Mouse (Mus musculus) monocyte, adult 59 days (primary cell): ENCODE results near the gene Brd2. TPM values are rescaled to one million over a fixed set of nuclear protein-coding genes. Genes with fewer than 3 reads are reported as not detected.

Experiments
- total RNA-seq, 2 experiments: library from RNA; stranded (reverse); gene quantifications; one replicate each; pipeline ENCODE4 v1.2.4; 2023

Brd2 gene
- total RNA-seq = 100 to 1,000 TPM; 367 to 380 TPM

GRCm38 (mm10) chr17:34122188-34122984 lies at the start of gene Brd2:
TSS of gene Brd2 (minus strand) at chr17:34122634.

GRCm38 (mm10) chr17:34152923-34153322 lies 30.5 kb upstream of the Brd2 start, which contains the start of gene H2-DMb1:
TSS of gene H2-DMb1 (plus strand) at chr17:34153072.

DNA sequence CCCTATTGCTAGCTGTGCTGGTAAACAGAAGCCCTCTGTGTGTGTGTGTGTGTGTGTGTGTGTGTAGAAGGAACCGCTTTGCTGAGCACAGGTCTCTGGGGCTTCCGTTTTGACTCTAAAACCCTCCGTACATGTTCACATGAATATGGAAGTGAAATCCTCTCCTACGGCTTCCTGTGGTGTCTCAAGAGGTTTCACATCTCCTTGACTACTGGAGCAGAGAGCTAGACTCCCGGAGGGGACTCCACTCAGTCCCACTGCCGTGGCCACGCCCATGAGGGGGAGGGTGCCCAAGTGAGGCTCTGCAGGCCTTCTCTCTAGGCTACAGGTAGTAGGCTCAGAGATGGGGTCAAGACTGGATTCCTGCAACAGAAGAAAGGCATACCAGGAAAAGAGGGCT lies 20.6 kb upstream of the Brd2 start, which contains the start of gene H2-DMb2:
Gene H2-DMb2, plus strand, starts transcription at position 275 of the 400 bp plus-strand sequence.

GRCm38 (mm10) chr17:34119249-34120179 lies 2.9 kb downstream of the Brd2 start, which contains the start of gene H2-DMa:
TSS of gene H2-DMa (plus strand) at chr17:34119541.

DNA sequence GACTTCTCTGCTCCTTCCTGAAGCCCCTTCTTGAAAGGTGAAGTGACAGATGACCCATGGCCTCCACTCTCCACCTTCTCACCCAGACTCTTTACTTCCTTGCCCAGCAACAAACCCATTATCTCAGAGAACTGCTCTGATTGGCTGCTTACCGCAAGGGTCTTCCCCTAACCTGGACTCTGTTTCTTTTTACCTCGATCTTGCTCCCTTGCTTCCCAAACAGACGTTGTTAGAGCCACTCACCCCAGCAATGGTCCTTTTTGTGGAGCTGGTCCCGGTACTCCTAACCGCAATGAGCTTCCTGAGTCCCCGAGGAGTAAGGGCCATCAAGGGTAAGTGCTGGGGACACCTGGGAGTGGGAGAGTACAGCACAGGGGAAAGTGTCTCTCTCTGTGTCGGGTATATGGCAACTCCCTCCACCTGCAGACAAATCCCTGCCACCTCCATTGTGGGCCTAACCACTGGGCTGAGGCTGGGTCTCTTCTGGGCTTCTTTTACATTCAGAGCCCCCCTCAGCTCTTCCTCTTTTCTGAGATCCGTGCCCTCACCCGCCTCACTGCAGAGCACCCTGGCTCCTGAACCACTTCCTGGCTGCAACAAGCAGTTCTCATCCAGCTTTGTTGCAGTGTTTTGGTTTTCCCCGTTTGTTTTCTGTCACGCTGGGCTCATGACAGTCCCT lies 30.1 kb downstream of the Brd2 start, which contains the start of gene H2-Oa:
Gene H2-Oa, plus strand, starts transcription at position 144 of the 679 bp plus-strand sequence.

Other genes with a start within 250 kb of the Brd2 start
- not detected for gene Gm7029, start 248.8 kb downstream of the Brd2 start, total RNA-seq
- gene Kifc1, start 232.0 kb downstream of the Brd2 start, total RNA-seq = 1 to 10 TPM; 1.1 to 2.9 TPM
- 1 to 10 TPM in 1 of 2 experiments, not detected in 1; 4.0 TPM for gene Platr17, start 217.5 kb downstream of the Brd2 start, total RNA-seq
- gene Daxx, start 213.2 kb downstream of the Brd2 start, total RNA-seq = 10 to 100 TPM; 74.9 to 76.2 TPM
- 100 to 1,000 TPM; 399 to 458 TPM for gene Tapbp, start 206.7 kb downstream of the Brd2 start, total RNA-seq
- gene Zbtb22, start 206.7 kb downstream of the Brd2 start, total RNA-seq = 10 to 100 TPM; 32.1 to 39.3 TPM
- 100 to 1,000 TPM; 186 to 207 TPM for gene Rgl2, start 193.1 kb downstream of the Brd2 start, total RNA-seq
- 10 to 100 TPM; 51.6 to 71.3 TPM for gene Pfdn6, start 182.3 kb downstream of the Brd2 start, total RNA-seq
- gene Wdr46, start 182.0 kb downstream of the Brd2 start, total RNA-seq = 10 to 100 TPM; 30.5 to 34.8 TPM
- gene B3galt4, start 171.1 kb downstream of the Brd2 start, total RNA-seq = 10 to 100 TPM; 14.7 to 17.3 TPM
- gene Vps52, start 166.8 kb downstream of the Brd2 start, total RNA-seq = 10 to 100 TPM; 48.0 to 57.5 TPM
- 100 to 1,000 TPM; 791 to 877 TPM for gene Rps18, start 166.6 kb downstream of the Brd2 start, total RNA-seq
- 1,000 to 10,000 TPM; 3,154 to 3,159 TPM for gene H2-K1, start 122.3 kb downstream of the Brd2 start, total RNA-seq
- gene Ring1, start 98.0 kb downstream of the Brd2 start, total RNA-seq = 10 to 100 TPM; 31.1 to 31.8 TPM
- gene H2-Ke6, start 94.6 kb downstream of the Brd2 start, total RNA-seq = 10 to 100 TPM; 58.7 to 60.7 TPM
- gene Slc39a7, start 91.0 kb downstream of the Brd2 start, total RNA-seq = 100 to 1,000 TPM; 102 to 104 TPM
- 100 to 1,000 TPM; 100 to 103 TPM for gene Rxrb, start 90.8 kb downstream of the Brd2 start, total RNA-seq
- gene Col11a2, start 83.2 kb downstream of the Brd2 start, total RNA-seq = 1 to 10 TPM; 3.1 to 6.2 TPM
- 10 to 100 TPM; 12.2 to 18.9 TPM for gene H2-Oa, start 30.3 kb downstream of the Brd2 start, total RNA-seq
- 100 to 1,000 TPM; 345 to 355 TPM for gene H2-DMa, start 3.1 kb downstream of the Brd2 start, total RNA-seq
- 10 to 100 TPM; 88.6 to 96.9 TPM for gene H2-DMb2, start 20.7 kb upstream of the Brd2 start, total RNA-seq
- gene H2-DMb1, start 30.4 kb upstream of the Brd2 start, total RNA-seq = 100 to 1,000 TPM; 301 to 308 TPM
- gene Tap1, start 64.9 kb upstream of the Brd2 start, total RNA-seq = 10 to 100 TPM; 93.6 to 93.9 TPM
- 100 to 1,000 TPM in 1 of 2 experiments, 10 to 100 TPM in 1; 88.7 to 100 TPM for gene Psmb9, start 65.1 kb upstream of the Brd2 start, total RNA-seq
- gene Psmb8, start 75.1 kb upstream of the Brd2 start, total RNA-seq = 100 to 1,000 TPM; 199 to 211 TPM
- gene Tap2, start 80.9 kb upstream of the Brd2 start, total RNA-seq = 10 to 100 TPM; 71.7 to 73.7 TPM
- gene H2-Ob, start 116.3 kb upstream of the Brd2 start, total RNA-seq = 10 to 100 TPM; 17.9 to 22.0 TPM
- gene H2-Ab1, start 135.1 kb upstream of the Brd2 start, total RNA-seq = 1,000 to 10,000 TPM; 2,645 to 2,891 TPM
- 1,000 to 10,000 TPM; 2,348 to 2,964 TPM for gene H2-Aa, start 165.2 kb upstream of the Brd2 start, total RNA-seq
- gene H2-Eb1, start 183.2 kb upstream of the Brd2 start, total RNA-seq = 1,000 to 10,000 TPM; 1,510 to 1,965 TPM
- gene H2-Eb2, start 203.0 kb upstream of the Brd2 start, total RNA-seq = 1 to 10 TPM; 2.3 TPM
- gene Btnl2, start 232.2 kb upstream of the Brd2 start, total RNA-seq = 1 to 10 TPM; 3.3 to 3.8 TPM